Mouse (Mus musculus): ENCODE data around the gene Cfdp1.

Cfdp1 gene

GRCm38 (mm10) chr8:111740301-111740711, 113.8 kb downstream of the Cfdp1 start:
- no peak for DNase-seq (ENCODE audit: low spot score)

GRCm38 (mm10) chr8:111739604-111740003, 114.5 kb downstream of the Cfdp1 start:
- DNase-seq (ENCODE audit: low spot score) = no peak

GRCm38 (mm10) chr8:111738867-111739266, 115.2 kb downstream of the Cfdp1 start:
- DNase-seq (ENCODE audit: low spot score) = no peak

- peak; percentile 69 for DNase-seq (ENCODE audit: low spot score)
Observed at GRCm38 (mm10) chr8:111736321-111736720, 117.8 kb downstream of the Cfdp1 start.

- DNase-seq (ENCODE audit: low spot score) = no peak
Observed at GRCm38 (mm10) chr8:111735791-111736190, 118.3 kb downstream of the Cfdp1 start.

- no peak for DNase-seq (ENCODE audit: low spot score)
Observed at GRCm38 (mm10) chr8:111735335-111735761, 118.7 kb downstream of the Cfdp1 start.

- no peak for DNase-seq (ENCODE audit: low spot score)
Observed at GRCm38 (mm10) chr8:111734244-111734960, 119.7 kb downstream of the Cfdp1 start.

GRCm38 (mm10) chr8:111733581-111734243, 120.4 kb downstream of the Cfdp1 start:
- no peak for DNase-seq (ENCODE audit: low spot score)

GRCm38 (mm10) chr8:111732406-111733085, 121.5 kb downstream of the Cfdp1 start:
- no peak for DNase-seq (ENCODE audit: low spot score)

- DNase-seq (ENCODE audit: low spot score) = peak; percentile 96
Observed at GRCm38 (mm10) chr8:111732004-111732403, 122.1 kb downstream of the Cfdp1 start.

GRCm38 (mm10) chr8:111731231-111731977, 122.7 kb downstream of the Cfdp1 start:
- DNase-seq (ENCODE audit: low spot score) = peak; percentile 10

- DNase-seq (ENCODE audit: low spot score) = no peak
Observed at GRCm38 (mm10) chr8:111729233-111730170, 124.6 kb downstream of the Cfdp1 start.

GRCm38 (mm10) chr8:111728481-111728880, 125.6 kb downstream of the Cfdp1 start:
- no peak for DNase-seq (ENCODE audit: low spot score)

GRCm38 (mm10) chr8:111727553-111727952, 126.5 kb downstream of the Cfdp1 start:
- DNase-seq (ENCODE audit: low spot score) = no peak

- DNase-seq (ENCODE audit: low spot score) = peak; percentile 87
Observed at GRCm38 (mm10) chr8:111726102-111726900, 127.8 kb downstream of the Cfdp1 start.

- DNase-seq (ENCODE audit: low spot score) = no peak
Observed at GRCm38 (mm10) chr8:111725341-111725740, 128.8 kb downstream of the Cfdp1 start.

- DNase-seq (ENCODE audit: low spot score) = no peak
Observed at GRCm38 (mm10) chr8:111720115-111720544, 134.0 kb downstream of the Cfdp1 start.

- DNase-seq (ENCODE audit: low spot score) = no peak
Observed at GRCm38 (mm10) chr8:111718937-111719336, 135.2 kb downstream of the Cfdp1 start.
